Mouse (Mus musculus) forebrain, embryonic 16.5 days (tissue): ENCODE measurements around the gene Hand1. TPM values are rescaled to one million over a fixed set of nuclear protein-coding genes. Genes with fewer than 3 reads are reported as not detected.

Source experiments
- ATAC-seq: fragments of 200-750 bp; cut with Nextera tagmentation; 2 replicates; pipeline ENCODE4 v1.8.0; 2017; ENCODE audit warnings: mild to moderate bottlenecking, moderate library complexity
- H3K27ac ChIP-seq: fragments of 300-500 bp; sonication (generic); 2 replicates; pipeline ENCODE4 v1.5.1; 2014; ENCODE audit warnings: low read length, control low read depth
- H3K27me3 ChIP-seq: fragments of 300-500 bp; sonication (generic); replicated peaks from 2 replicates; pipeline ENCODE4 v1.6.1; 2014; ENCODE audit warnings: low read length; ENCODE audit not compliant: control insufficient read depth, insufficient read depth
- H3K36me3 ChIP-seq: fragments of 300-500 bp; sonication (generic); 2 replicates; pipeline ENCODE4 v1.6.1; 2014; ENCODE audit not compliant: control insufficient read depth, insufficient read depth
- H3K4me1 ChIP-seq: fragments of 300-500 bp; sonication (generic); replicated peaks from 2 replicates; pipeline ENCODE4 v1.6.1; 2014; ENCODE audit warnings: low read length; ENCODE audit not compliant: control insufficient read depth, insufficient read depth
- H3K4me2 ChIP-seq: fragments of 300-500 bp; sonication (generic); 2 replicates; pipeline ENCODE4 v1.6.1; 2014; ENCODE audit warnings: mild to moderate bottlenecking, low read length, control low read depth
- H3K4me3 ChIP-seq: fragments of 300-500 bp; sonication (generic); replicated peaks from 2 replicates; pipeline ENCODE4 v1.5.1; 2014; ENCODE audit warnings: mild to moderate bottlenecking, low read length, control low read depth
- H3K9ac ChIP-seq: fragments of 300-500 bp; sonication (generic); replicated peaks from 2 replicates; pipeline ENCODE4 v1.6.1; 2014; ENCODE audit warnings: low read depth, low read length, control low read depth
- H3K9me3 ChIP-seq: fragments of 300-500 bp; sonication (generic); 2 replicates; pipeline ENCODE4 v1.6.1; 2016; ENCODE audit warnings: low read length; ENCODE audit not compliant: control insufficient read depth
- WGBS: fragments of 180-500 bp; shearing (Covaris S2); extraction: QIAGEN DNeasy Blood & Tissue Kit; methylation state at CpG from one replicate; pipeline ENCODE4 v1.1.7; 2014; 5-methylcytosine and 5-hydroxymethylcytosine counted together
- polyA plus RNA-seq: library from polyadenylated mRNA; unstranded; fragments of >200 nt; fragmentation: Nextera tagmentation; extraction: Ambion mirVana; gene quantifications from 2 replicates; pipeline ENCODE4 v1.2.1, GENCODE M21; 2015

Gene Hand1
- polyA plus RNA-seq, 1 experiment from 2014 or later, result not detected

DNA sequence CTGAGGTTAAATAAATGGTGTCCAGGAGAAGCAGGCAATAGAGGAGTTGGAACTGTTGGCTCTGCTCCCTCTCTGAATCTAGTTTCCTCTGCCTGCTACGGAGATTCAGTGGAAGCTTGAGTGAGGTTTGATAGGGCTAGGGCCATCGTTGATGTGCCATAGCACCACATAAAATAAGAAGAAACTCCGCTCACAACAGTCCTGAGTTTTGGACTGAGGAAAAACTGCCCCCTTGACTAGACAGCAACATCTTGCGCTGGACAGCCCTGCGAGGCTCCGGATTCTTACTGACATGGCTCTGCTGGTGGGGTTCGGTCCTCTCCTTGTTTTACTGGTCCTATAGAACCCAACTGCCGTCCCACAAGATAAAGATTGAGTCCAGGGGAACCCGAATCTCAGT, 3.8 kb upstream of the Hand1 start:
- H3K36me3 ChIP-seq, result no peaks in the 10 kb centered on the region
- WGBS, result 2% methylated on average over 9 of the region's 9 CpGs
- no peak overlapping the region for H3K9ac ChIP-seq
- peaks cover 10% of the 10 kb centered on the region; the same call in 1 of the 2 replicates for H3K4me1 ChIP-seq
- H3K27ac ChIP-seq, result no peak overlapping the region
- peaks cover 74% of the 10 kb centered on the region for H3K27me3 ChIP-seq
- no peak overlapping the region for H3K4me3 ChIP-seq
- no peak overlapping the region for H3K4me2 ChIP-seq
- H3K9me3 ChIP-seq, result no peaks in the 10 kb centered on the region
- ATAC-seq, result no peak

DNA sequence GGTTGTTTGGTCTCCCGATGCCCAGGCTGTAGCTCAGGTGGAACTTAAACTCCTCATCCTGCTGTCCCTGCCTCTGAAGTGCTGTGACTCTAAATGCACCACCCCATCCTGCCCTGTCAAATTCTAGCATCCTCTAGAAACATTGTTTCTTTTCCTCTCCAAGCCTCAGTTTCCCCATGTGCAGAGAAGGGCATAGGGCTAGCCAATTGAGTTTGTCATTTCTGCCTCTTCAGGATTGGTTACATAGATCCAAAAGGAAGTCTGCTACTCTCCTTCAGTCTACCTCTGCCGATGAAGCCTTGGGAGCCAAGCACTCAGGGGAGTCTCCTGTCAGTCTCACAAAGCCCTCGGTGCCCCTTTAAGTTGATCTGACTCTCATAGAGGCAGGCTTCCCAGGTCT, 3.3 kb upstream of the Hand1 start:
- Histone ChIP-seq H3K27me3 (peaks cover 79% of the 10 kb centered on the region), H3K9me3 (no peaks in the 10 kb centered on the region), H3K4me3 (no peak overlapping the region), H3K4me1 (peaks cover 9% of the 10 kb centered on the region; the same call in 1 of the 2 replicates), H3K36me3 (no peaks in the 10 kb centered on the region), H3K27ac (no peak overlapping the region), H3K4me2 (no peak overlapping the region), H3K9ac (no peak overlapping the region)
- 17% methylated on average over 3 of the region's 3 CpGs for WGBS
- no peak for ATAC-seq

GRCm38 (mm10) chr11:57835331-57835730, 2.7 kb upstream of the Hand1 start:
- WGBS, result 4% methylated on average over 2 of the region's 2 CpGs
- peaks cover 7% of the 10 kb centered on the region; the same call in 1 of the 2 replicates for H3K4me1 ChIP-seq
- H3K9me3 ChIP-seq, result no peaks in the 10 kb centered on the region
- H3K27me3 ChIP-seq, result peaks cover 79% of the 10 kb centered on the region
- no peak overlapping the region for H3K27ac ChIP-seq
- H3K36me3 ChIP-seq, result no peaks in the 10 kb centered on the region
- H3K9ac ChIP-seq, result no peak overlapping the region
- H3K4me2 ChIP-seq, result no peak overlapping the region
- ATAC-seq, result no peak
- no peak overlapping the region for H3K4me3 ChIP-seq

DNA sequence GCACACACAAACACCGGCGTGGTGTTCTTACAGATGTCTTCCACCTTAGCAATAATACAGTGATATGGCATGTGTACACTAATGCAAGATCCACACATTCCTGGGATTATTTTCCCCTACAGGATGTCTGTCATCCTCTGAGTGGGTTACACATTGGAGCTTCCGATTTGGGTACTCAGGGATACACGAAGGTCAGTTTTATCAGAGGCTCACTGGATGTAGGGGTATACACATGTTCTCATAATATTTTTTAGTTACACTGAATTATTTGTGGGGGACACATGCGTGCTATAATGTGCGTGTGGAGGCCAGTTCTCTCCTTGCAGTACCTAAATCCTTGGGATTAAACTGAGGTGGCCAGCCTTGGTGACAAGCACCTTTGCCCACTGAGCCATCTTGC, 1.4 kb upstream of the Hand1 start:
- 4% methylated on average over 6 of the region's 6 CpGs for WGBS
- Histone ChIP-seq H3K4me1 (peaks cover 12% of the 10 kb centered on the region; the same call in 1 of the 2 replicates), H3K9me3 (no peaks in the 10 kb centered on the region), H3K9ac (no peak overlapping the region), H3K36me3 (no peaks in the 10 kb centered on the region), H3K27me3 (peaks cover 77% of the 10 kb centered on the region), H3K4me2 (no peak overlapping the region), H3K4me3 (no peak overlapping the region), H3K27ac (no peak overlapping the region)
- ATAC-seq, result no peak

DNA sequence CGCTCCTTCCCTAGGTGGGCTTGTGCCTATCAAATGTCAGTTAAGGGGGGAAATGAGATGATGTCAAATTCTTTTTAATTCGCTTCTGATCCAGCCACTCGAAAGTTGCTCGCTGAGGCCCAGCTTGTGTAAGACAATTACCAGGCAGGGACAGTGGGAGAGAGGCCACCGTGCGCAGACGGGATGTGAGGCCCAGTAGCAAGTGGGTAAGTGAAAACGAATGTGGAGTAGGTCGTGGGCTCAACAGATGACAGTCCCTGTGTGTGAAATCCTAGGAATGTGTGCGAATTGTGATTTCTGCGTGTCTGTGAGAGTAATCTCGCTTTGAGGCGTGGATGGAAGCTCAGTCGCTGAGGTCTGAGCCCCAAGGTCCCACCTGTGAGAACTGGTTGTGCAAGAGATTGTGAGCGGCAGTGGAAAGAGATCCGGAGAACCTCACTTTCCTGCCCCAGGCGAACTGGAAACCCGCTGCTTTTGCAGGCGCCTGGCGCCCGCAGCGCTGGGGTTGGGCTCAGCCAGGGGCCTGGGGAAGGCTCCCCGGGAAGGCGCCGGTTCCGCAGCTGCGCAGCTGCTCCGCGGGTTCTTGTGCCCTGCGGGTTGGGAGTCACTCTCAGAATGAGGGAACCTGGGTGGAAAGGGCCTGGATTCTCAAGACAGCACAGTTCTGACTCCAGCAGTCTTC, 819 bp upstream of the Hand1 start:
- H3K27ac ChIP-seq, result no peak overlapping the region
- no peaks in the 10 kb centered on the region for H3K36me3 ChIP-seq
- 1% methylated on average over 30 of the region's 30 CpGs for WGBS
- H3K27me3 ChIP-seq, result peaks cover 77% of the 10 kb centered on the region
- no peaks in the 10 kb centered on the region for H3K9me3 ChIP-seq
- H3K4me2 ChIP-seq, result no peak overlapping the region
- peaks cover 12% of the 10 kb centered on the region; the same call in 1 of the 2 replicates for H3K4me1 ChIP-seq
- H3K4me3 ChIP-seq, result no peak overlapping the region
- no peak overlapping the region for H3K9ac ChIP-seq
- ATAC-seq, result no peak

DNA sequence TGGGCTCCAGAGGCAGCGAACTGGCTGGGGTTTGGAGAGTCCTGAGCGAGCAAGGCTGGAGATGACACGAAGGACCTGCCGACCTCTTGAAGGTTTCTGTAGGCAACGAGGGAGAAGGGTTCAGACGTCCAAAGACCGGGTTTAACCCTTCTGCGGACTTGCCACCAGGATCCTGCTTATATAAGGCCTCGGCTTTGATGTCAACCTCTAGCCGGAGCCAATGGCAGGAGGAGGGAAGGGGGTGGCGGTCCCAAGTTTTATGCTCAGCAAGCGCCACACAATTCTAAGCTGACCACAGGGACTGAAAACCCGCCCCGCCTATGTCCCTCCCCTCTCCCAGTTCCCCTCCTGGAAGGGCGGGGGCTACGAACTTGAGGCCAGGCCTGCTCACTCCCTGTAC, 757 bp downstream of the Hand1 start:
- Histone ChIP-seq H3K4me3 (no peak overlapping the region), H3K27me3 (peaks cover 78% of the 10 kb centered on the region), H3K4me1 (peaks cover 18% of the 10 kb centered on the region), H3K27ac (no peak overlapping the region), H3K36me3 (no peaks in the 10 kb centered on the region), H3K4me2 (no peak overlapping the region), H3K9me3 (no peaks in the 10 kb centered on the region), H3K9ac (no peak overlapping the region)
- ATAC-seq, result no peak
- 11% methylated on average over 15 of the region's 16 CpGs for WGBS

- H3K4me2 ChIP-seq, result no peak overlapping the region
- no peak for ATAC-seq
- peaks cover 16% of the 10 kb centered on the region for H3K4me1 ChIP-seq
- no peak overlapping the region for H3K27ac ChIP-seq
- no peak overlapping the region for H3K4me3 ChIP-seq
- H3K9ac ChIP-seq, result no peak overlapping the region
- H3K27me3 ChIP-seq, result peaks cover 79% of the 10 kb centered on the region
- 3% methylated on average over 31 of the region's 31 CpGs for WGBS
- H3K9me3 ChIP-seq, result no peaks in the 10 kb centered on the region
- no peaks in the 10 kb centered on the region for H3K36me3 ChIP-seq
Measured at GRCm38 (mm10) chr11:57831281-57831781, 1.3 kb downstream of the Hand1 start.

- no peak overlapping the region for H3K4me3 ChIP-seq
- ATAC-seq, result no peak
- WGBS, result 17% methylated on average over 17 of the region's 17 CpGs
Measured at GRCm38 (mm10) chr11:57829871-57830775, 2.5 kb downstream of the Hand1 start.

More at GRCm38 (mm10) chr11:57829871-57830775, 2.5 kb downstream of the Hand1 start:
- Histone ChIP-seq H3K27ac (no peak overlapping the region), H3K4me1 (peaks cover 16% of the 10 kb centered on the region), H3K9me3 (no peaks in the 10 kb centered on the region), H3K27me3 (peaks cover 76% of the 10 kb centered on the region), H3K4me2 (no peak overlapping the region), H3K9ac (no peak overlapping the region), H3K36me3 (no peaks in the 10 kb centered on the region)
